Mouse (Mus musculus): ENCODE measurements at regions not wholly inside any gene's neighbourhood (a gene's known extent, or its start where the extent isn't known, plus 50 kb on each side); places are given as distances from the start of the nearest gene placed in this dataset.

GRCm38 (mm10) chr4:68573333-68573732 lies 380.9 kb downstream of the Brinp1 start:
- no peaks in the 10 kb centered on the region for H3K36me3 ChIP-seq (ENCODE audit: control insufficient read depth, insufficient read depth, low read length)
- H3K4me2 ChIP-seq (replicated peaks; ENCODE audit: low read depth, low read length, severe bottlenecking), result no peak overlapping the region
- no peaks in the 10 kb centered on the region for H3K27me3 ChIP-seq (ENCODE audit: control insufficient read depth, insufficient read depth, low read length)
- ATAC-seq (ENCODE audit: low FRiP score, low read depth) (no peak), DNase-seq (ENCODE audit: low spot score) (no peak)
- H3K27ac ChIP-seq (replicated peaks; ENCODE audit: low read depth, low read length), result no peak overlapping the region
- no peak for TF ChIP-seq POLR2A (IDR thresholded peaks at IDR 0.05; ENCODE audit: borderline replicate concordance, extremely low read depth, insufficient read depth, insufficient read length)
- 59% methylated on average over 3 of the region's 3 CpGs for WGBS
- no peak overlapping the region for H3K9ac ChIP-seq (ENCODE audit: low read depth, low read length, severe bottlenecking)
- no peaks in the 10 kb centered on the region for H3K4me1 ChIP-seq (ENCODE audit: control insufficient read depth, insufficient read depth, low read length)
- no peaks in the 10 kb centered on the region for H3K9me3 ChIP-seq (ENCODE audit: control insufficient read depth, low read length)
- H3K4me3 ChIP-seq (replicated peaks; ENCODE audit: low read length), result no peak overlapping the region

- no peaks in the 10 kb centered on the region for H3K9me3 ChIP-seq (ENCODE audit: control insufficient read depth, low read length)
- TF ChIP-seq POLR2A (IDR thresholded peaks at IDR 0.05; ENCODE audit: borderline replicate concordance, extremely low read depth, insufficient read depth, insufficient read length), result no peak
Observed at GRCm38 (mm10) chr4:68572521-68572920, 381.7 kb downstream of the Brinp1 start.

GRCm38 (mm10) chr4:68536254-68536653 lies 417.9 kb downstream of the Brinp1 start:
- Histone ChIP-seq H3K9ac (ENCODE audit: low read depth, low read length, severe bottlenecking) (no peak overlapping the region), H3K27me3 (ENCODE audit: control insufficient read depth, insufficient read depth, low read length) (no peaks in the 10 kb centered on the region), H3K27ac (replicated peaks; ENCODE audit: low read depth, low read length) (no peak overlapping the region), H3K9me3 (ENCODE audit: control insufficient read depth, low read length) (no peaks in the 10 kb centered on the region), H3K4me3 (replicated peaks; ENCODE audit: low read length) (no peak overlapping the region), H3K4me1 (ENCODE audit: control insufficient read depth, insufficient read depth, low read length) (no peaks in the 10 kb centered on the region), H3K4me2 (replicated peaks; ENCODE audit: low read depth, low read length, severe bottlenecking) (no peak overlapping the region), H3K36me3 (ENCODE audit: control insufficient read depth, insufficient read depth, low read length) (no peaks in the 10 kb centered on the region)
- 71% methylated on average over 3 of the region's 3 CpGs for WGBS
- TF ChIP-seq POLR2A (IDR thresholded peaks at IDR 0.05; ENCODE audit: borderline replicate concordance, extremely low read depth, insufficient read depth, insufficient read length), result no peak
- no peak for DNase-seq (ENCODE audit: low spot score)
- ATAC-seq (ENCODE audit: low FRiP score, low read depth), result no peak

More at GRCm38 (mm10) chr4:68572521-68572920, 381.7 kb downstream of the Brinp1 start:
- H3K4me3 ChIP-seq (replicated peaks; ENCODE audit: low read length), result no peak overlapping the region
- ATAC-seq (ENCODE audit: low FRiP score, low read depth), result no peak
- no peaks in the 10 kb centered on the region for H3K4me1 ChIP-seq (ENCODE audit: control insufficient read depth, insufficient read depth, low read length)
- no peaks in the 10 kb centered on the region for H3K36me3 ChIP-seq (ENCODE audit: control insufficient read depth, insufficient read depth, low read length)
- no peaks in the 10 kb centered on the region for H3K27me3 ChIP-seq (ENCODE audit: control insufficient read depth, insufficient read depth, low read length)
- no peak for DNase-seq (ENCODE audit: low spot score)
- H3K4me2 ChIP-seq (replicated peaks; ENCODE audit: low read depth, low read length, severe bottlenecking), result no peak overlapping the region
- H3K9ac ChIP-seq (ENCODE audit: low read depth, low read length, severe bottlenecking), result no peak overlapping the region
- H3K27ac ChIP-seq (replicated peaks; ENCODE audit: low read depth, low read length), result no peak overlapping the region

- Histone ChIP-seq H3K9ac (ENCODE audit: low read depth, low read length, severe bottlenecking) (no peak overlapping the region), H3K36me3 (ENCODE audit: control insufficient read depth, insufficient read depth, low read length) (no peaks in the 10 kb centered on the region), H3K4me3 (replicated peaks; ENCODE audit: low read length) (no peak overlapping the region), H3K9me3 (ENCODE audit: control insufficient read depth, low read length) (no peaks in the 10 kb centered on the region), H3K27ac (replicated peaks; ENCODE audit: low read depth, low read length) (no peak overlapping the region), H3K27me3 (ENCODE audit: control insufficient read depth, insufficient read depth, low read length) (no peaks in the 10 kb centered on the region), H3K4me1 (ENCODE audit: control insufficient read depth, insufficient read depth, low read length) (no peaks in the 10 kb centered on the region), H3K4me2 (replicated peaks; ENCODE audit: low read depth, low read length, severe bottlenecking) (no peak overlapping the region)
- DNase-seq (ENCODE audit: low spot score), result no peak
- ATAC-seq (ENCODE audit: low FRiP score, low read depth), result no peak
- 64% methylated on average over 1 of the region's 1 CpGs for WGBS
- no peak for TF ChIP-seq POLR2A (IDR thresholded peaks at IDR 0.05; ENCODE audit: borderline replicate concordance, extremely low read depth, insufficient read depth, insufficient read length)
Observed at GRCm38 (mm10) chr4:68535815-68536214, 418.4 kb downstream of the Brinp1 start.

GRCm38 (mm10) chr4:68532056-68532455 lies 422.1 kb downstream of the Brinp1 start:
- Histone ChIP-seq H3K27ac (replicated peaks; ENCODE audit: low read depth, low read length) (no peak overlapping the region), H3K9me3 (ENCODE audit: control insufficient read depth, low read length) (no peaks in the 10 kb centered on the region), H3K27me3 (ENCODE audit: control insufficient read depth, insufficient read depth, low read length) (no peaks in the 10 kb centered on the region), H3K4me1 (ENCODE audit: control insufficient read depth, insufficient read depth, low read length) (no peaks in the 10 kb centered on the region), H3K4me3 (replicated peaks; ENCODE audit: low read length) (no peak overlapping the region), H3K9ac (ENCODE audit: low read depth, low read length, severe bottlenecking) (no peak overlapping the region), H3K36me3 (ENCODE audit: control insufficient read depth, insufficient read depth, low read length) (no peaks in the 10 kb centered on the region), H3K4me2 (replicated peaks; ENCODE audit: low read depth, low read length, severe bottlenecking) (no peak overlapping the region)
- ATAC-seq (ENCODE audit: low FRiP score, low read depth) (no peak), DNase-seq (ENCODE audit: low spot score) (no peak)
- WGBS, result 54% methylated on average over 3 of the region's 3 CpGs
- TF ChIP-seq POLR2A (IDR thresholded peaks at IDR 0.05; ENCODE audit: borderline replicate concordance, extremely low read depth, insufficient read depth, insufficient read length), result no peak

- no peak for TF ChIP-seq POLR2A (IDR thresholded peaks at IDR 0.05; ENCODE audit: borderline replicate concordance, extremely low read depth, insufficient read depth, insufficient read length)
- no peak overlapping the region for H3K9ac ChIP-seq (ENCODE audit: low read depth, low read length, severe bottlenecking)
- no peak overlapping the region for H3K4me2 ChIP-seq (replicated peaks; ENCODE audit: low read depth, low read length, severe bottlenecking)
- H3K9me3 ChIP-seq (ENCODE audit: control insufficient read depth, low read length), result no peaks in the 10 kb centered on the region
- no peak overlapping the region for H3K4me3 ChIP-seq (replicated peaks; ENCODE audit: low read length)
- 89% methylated on average over 4 of the region's 4 CpGs for WGBS
- ATAC-seq (ENCODE audit: low FRiP score, low read depth) (no peak), DNase-seq (ENCODE audit: low spot score) (no peak)
- H3K27me3 ChIP-seq (ENCODE audit: control insufficient read depth, insufficient read depth, low read length), result no peaks in the 10 kb centered on the region
- H3K4me1 ChIP-seq (ENCODE audit: control insufficient read depth, insufficient read depth, low read length), result no peaks in the 10 kb centered on the region
- H3K27ac ChIP-seq (replicated peaks; ENCODE audit: low read depth, low read length), result no peak overlapping the region
- no peaks in the 10 kb centered on the region for H3K36me3 ChIP-seq (ENCODE audit: control insufficient read depth, insufficient read depth, low read length)
Observed at GRCm38 (mm10) chr4:68487993-68488392, 466.2 kb downstream of the Brinp1 start.

Measured in limb, embryonic 14.5 days (tissue).